Mouse (Mus musculus): Measurements from ENCODE around the gene Pex26.

Gene Pex26

GRCm38 (mm10) chr6:121238209-121238608, 54.7 kb downstream of the Pex26 start:
- DNase-seq (ENCODE audit: low spot score): no peak

- DNase-seq (ENCODE audit: low spot score): no peak
These were observed 58.3 kb downstream of the Pex26 start for GRCm38 (mm10) chr6:121241780-121242179.

- no peak for DNase-seq (ENCODE audit: low spot score)
These were observed 59.7 kb downstream of the Pex26 start for GRCm38 (mm10) chr6:121243161-121243560.

GRCm38 (mm10) chr6:121245127-121246036, 61.9 kb downstream of the Pex26 start, which contains the start of gene Usp18:
Usp18 (plus strand) TSS chr6:121245906.
- DNase-seq (ENCODE audit: low spot score): peak; percentile 91

- DNase-seq (ENCODE audit: low spot score): no peak
These were observed 62.5 kb downstream of the Pex26 start for GRCm38 (mm10) chr6:121246037-121246361.
